Mouse (Mus musculus) A20 (cell line): ENCODE measurements around the gene Papolb.

Source experiments
- DNase-seq: peaks from one replicate; pipeline ENCODE4 v3.0.0-alpha.2; 2011; ENCODE audit warnings: low read depth, low spot score

The Papolb gene

DNA sequence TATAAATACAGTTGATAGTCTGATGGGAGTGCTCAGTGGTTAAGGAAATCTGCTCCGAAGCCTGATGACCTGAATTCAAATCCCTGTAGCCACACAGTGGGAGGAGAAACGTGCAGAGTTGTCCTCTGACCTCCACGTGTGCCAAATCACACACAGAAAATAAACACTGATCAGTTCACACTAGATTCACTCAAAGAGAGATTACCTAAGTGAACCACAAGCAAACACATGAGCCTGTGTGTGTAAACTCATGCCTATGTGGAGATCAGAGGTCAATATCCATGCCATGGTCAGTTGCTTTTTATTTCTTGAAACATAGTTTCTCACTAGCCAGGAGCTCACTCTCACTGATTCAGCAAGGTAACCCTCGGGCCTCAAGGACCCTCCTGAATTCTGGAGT lies 9.5 kb downstream of the Papolb start:
- DNase-seq = no peak

GRCm38 (mm10) chr5:142518973-142519372 lies 10.9 kb downstream of the Papolb start:
- no peak for DNase-seq

DNA sequence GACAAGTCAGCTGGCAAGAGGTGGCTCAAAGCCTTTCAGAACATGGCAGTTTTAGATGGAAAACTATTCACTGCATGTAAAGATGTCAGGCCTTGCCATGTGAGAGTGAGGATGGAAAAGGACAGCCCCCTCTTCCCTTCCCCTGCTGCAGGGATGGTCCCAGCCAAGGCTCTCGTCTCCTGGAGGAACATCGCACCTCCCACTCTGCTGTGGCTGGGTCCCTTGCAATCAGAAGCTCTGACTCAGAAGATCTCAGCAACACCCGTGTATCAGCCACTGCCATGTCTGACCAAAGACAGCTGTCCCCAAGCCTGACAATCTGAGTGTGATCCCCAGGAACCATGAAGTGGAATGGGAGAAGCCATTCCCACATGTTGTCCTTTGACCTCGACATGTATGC lies 17.8 kb downstream of the Papolb start:
- no peak for DNase-seq

- no peak for DNase-seq
Observed at GRCm38 (mm10) chr5:142510061-142510414, 19.8 kb downstream of the Papolb start.

DNA sequence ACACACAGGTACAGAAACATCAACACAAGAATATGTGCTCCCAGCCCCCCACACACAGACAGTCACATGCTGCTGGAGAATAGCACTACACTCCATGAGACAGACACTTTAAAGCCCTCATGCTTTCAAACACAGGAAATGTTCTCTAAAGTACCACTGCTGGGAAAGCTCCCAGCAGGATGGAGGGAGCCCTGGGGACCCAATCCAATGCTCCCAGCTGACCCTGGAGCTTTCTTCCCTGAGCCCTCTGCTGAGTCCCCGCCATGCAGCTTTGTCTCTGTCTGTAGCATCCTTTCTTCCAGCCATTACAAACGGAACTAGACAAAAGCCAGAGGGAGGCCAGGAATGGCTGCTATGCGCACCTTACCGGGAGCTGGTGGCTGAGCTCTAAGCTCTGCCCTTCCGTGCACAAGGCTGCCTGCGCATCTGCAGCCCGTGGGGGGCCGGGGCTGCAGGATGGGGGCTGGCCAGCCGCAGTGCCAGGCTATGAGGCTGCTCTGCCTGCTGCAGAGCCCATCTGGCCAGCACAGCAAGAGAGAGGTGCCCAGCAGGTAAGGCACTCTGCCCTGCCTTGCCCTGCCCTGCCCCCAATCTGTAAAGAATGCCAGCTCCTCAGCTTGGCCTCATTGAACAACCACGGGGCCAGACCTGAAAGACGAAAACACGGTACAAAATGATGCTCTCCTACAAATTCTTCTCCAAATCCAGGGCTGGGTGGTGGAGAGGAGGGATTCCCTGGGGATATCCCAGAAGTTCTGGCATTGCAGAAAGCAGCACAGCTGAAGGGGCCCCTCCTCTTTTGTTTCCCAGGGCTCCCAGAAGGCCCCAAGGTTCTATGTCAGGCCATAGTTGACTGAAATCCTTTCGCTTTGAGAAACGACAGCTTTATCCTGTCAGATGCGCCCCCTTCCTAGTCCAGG lies 20.5 kb downstream of the Papolb start:
- DNase-seq = no peak

DNA sequence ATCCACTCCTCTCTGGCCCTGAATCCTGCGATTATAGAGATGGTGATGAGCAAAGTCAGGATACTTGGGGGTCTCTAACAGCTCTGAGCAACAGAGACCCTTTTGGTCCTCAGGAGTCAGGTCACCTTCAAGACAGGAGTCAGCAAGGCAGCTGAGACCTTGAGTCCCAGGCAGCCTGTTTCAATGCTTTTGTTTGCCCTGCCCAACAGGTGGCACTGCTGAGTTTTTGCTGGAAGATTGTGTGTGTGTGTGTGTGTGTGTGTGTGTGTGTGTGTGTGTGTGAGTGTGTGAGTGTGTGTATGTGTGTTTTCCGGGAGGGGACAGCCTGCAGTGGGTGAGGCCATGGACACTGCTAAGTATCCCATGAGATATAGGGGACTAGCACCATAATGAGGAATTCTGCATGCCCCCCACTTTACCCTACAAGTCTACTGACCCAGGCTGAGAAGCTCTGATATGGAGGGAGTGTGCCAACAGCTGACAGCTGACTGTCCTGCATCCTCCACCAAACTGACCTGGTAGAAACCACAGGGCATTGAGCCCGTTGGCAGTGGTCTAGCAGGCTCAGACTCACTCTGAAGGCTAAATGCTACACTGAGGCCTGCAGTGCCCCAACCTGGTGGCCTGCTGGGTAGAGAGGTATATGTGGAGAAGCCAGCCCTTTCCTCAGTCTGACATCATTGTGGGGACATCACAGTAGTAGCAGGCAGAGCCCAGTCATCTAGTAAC lies 24.0 kb downstream of the Papolb start:
- DNase-seq = peak; percentile 36

DNA sequence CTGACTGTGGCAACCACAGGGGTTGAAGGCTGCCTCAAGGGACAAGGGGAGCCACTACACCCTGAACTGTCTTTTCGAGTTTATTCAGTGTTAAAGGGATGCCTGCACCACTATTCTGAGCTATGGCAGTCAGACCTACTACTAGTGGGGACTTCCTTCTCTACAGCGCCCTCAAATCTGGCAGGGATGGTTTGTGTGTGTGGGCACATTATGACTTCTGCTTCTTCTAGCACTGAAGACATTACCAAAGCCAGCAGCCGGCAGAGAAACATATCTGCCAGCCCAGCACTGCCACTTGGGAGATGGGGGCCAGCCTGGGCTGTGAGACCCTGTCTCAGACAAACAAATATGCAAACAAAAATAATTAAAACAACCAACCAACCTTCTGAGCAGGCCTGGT lies 25.7 kb downstream of the Papolb start:
- DNase-seq = no peak

DNA sequence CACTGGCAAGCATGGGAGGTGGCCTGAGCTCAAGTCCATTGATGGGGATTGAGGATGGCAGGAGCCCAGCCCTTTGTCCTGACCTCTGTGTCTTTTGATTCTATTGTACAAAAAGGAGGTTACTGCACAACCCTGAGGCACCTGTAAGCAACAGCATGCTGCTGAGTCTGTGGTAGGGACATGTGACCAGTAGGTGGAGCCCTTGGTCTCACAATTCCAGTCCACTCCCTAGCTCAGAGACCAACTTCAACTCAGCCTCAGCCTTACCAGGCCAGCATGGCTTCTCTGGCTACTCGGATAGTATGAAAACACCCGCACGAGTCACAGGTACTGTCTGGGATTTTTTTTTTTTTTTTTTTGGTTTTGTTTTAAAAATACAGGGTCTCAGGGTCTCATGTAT lies 27.5 kb downstream of the Papolb start:
- peak; percentile 76 for DNase-seq

GRCm38 (mm10) chr5:142500918-142501317 lies 29.0 kb downstream of the Papolb start:
- peak; percentile 11 for DNase-seq

DNA sequence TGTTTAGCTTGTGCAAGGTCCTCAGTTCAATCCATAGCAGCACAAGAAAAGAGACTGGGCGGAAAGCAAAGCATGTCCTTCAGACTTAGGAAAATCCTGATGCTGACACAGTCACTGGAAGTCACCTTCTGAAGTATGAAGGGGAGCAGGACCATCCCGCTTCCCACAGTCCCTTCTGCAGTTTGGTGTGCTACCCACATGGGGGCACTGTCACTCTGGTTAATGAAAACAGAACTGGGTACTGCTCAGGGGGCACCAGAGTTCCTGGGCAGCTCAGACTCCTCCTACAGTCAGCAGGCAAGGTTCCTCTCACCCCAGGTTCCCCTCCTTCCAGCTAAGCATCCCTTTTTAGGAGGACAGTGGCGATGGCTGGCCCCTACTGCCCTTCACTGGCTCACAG lies 30.9 kb downstream of the Papolb start:
- DNase-seq = peak; percentile 54

- no peak for DNase-seq
Observed at GRCm38 (mm10) chr5:142495321-142496096, 34.4 kb downstream of the Papolb start.

- DNase-seq = no peak
Observed at GRCm38 (mm10) chr5:142493307-142493706, 36.6 kb downstream of the Papolb start.

DNA sequence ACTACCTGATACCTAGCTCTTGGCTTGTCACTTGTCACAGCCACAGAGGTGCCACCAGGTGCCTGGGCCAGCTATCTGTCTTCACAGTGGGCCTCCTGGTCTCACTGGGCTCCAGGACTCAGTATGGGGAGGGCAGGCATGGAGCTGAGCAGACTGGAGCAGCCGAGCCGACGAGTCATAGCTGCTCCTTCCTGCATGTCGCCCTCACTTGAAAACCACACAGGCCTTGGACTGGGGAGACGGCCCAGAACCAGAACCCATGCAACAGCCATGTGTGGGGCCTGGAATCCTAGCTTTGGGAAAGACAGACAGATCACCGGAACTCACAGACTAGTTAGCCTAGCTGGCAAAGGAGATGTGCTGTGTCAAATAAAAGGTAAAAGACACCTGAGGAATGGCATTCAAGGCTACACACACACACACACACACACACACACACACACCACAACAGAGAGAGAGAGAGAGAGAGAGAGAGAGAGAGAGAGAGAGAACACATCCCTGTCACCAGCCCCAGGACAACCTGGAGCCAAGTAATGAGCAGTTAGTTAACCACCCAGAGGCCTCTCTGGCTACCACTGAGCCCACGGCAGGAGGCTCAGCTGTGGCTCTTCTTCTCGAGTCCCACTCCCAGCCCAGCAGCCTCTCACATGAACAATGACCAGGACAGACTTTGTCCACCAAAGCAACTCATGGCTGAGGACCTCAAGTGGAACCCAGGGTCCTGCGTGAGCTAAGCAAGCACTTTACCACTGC lies 39.7 kb downstream of the Papolb start:
- no peak for DNase-seq

GRCm38 (mm10) chr5:142486654-142487053 lies 43.2 kb downstream of the Papolb start:
- no peak for DNase-seq

DNA sequence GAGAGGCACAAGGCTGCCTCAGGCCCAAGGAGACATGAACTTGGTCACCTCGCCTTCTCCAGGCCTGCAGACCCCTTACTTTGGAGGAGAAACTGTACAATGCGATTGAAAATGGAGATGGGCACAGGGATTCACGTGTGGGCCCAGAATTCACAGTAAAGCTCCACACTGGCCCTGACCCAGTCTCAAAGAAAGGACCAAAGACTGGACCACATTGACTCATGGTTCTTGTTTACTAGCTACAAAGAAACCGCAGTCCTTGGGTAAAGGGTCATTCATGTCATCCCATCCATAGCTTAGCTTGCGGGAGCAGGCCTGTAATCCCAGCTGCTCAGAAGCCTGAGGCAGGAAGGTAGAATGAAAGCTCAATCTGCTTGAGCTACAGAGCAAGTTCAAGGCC lies 46.3 kb downstream of the Papolb start:
- no peak for DNase-seq

DNA sequence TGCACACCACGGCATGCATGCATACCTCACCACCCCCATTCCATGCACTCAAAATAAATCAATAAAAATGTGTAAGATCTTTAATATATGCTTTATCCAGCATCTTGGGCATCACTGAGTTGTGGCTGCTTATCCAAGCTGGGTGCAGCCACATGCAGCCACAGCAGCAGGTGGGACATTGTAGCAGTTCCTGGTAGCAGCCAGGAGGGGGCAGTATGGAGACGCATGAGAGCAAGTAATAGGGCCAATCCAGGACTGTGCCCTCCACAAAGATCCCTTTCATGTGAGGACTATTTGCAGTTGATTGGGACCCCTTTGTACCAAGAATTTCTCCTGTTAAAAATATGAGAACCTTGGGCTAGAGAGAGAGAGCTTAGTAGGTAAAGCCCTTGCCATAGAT lies 47.4 kb downstream of the Papolb start:
- peak; percentile 59 for DNase-seq

DNA sequence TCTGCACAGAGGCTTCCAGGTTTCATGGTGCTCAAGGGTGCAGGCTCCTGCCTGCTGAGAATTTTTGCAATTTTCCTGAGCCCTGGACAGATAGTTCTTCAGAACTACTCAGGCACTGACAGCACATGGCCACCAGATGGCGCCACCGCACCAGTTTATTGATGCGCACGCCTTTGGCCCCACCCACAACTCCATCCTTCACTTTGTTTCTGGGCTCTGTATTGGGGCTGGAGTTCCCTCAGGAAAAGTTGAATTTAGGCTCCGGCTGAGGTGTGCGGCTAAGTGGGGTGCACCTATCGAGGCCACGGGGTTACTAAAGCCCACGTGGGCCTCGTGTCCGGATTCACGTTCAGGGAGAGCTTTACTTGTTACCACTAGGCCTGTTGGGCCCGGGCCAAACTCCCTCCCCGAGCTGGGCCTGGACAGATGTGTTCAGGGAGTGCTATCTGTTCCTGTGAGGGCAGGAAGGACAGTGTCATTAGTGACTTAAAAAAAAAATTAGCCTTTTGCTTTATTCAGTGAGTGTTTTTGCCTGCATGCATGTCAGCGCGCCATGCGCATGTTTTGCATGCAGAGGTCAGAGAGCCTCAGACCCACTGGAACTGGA lies 50.9 kb downstream of the Papolb start:
- DNase-seq = peak; percentile 67

- no peak for DNase-seq
Observed at GRCm38 (mm10) chr5:142477866-142478615, 51.8 kb downstream of the Papolb start.

- DNase-seq = no peak
Observed at GRCm38 (mm10) chr5:142477346-142477745, 52.5 kb downstream of the Papolb start.
